Mouse (Mus musculus): Measurements from ENCODE around the gene Cdt1.
A peak's percentile ranks its signal among the peaks of the same experiment; 100 is the strongest.

Gene Cdt1

GRCm38 (mm10) chr8:122616181-122616905 is 48.5 kb downstream of the Cdt1 start:
- DNase-seq = no peak

- DNase-seq = peak; percentile 58
Measured at GRCm38 (mm10) chr8:122617947-122618546, 50.2 kb downstream of the Cdt1 start.

GRCm38 (mm10) chr8:122618660-122619378 is 51.0 kb downstream of the Cdt1 start:
- no peak for DNase-seq

GRCm38 (mm10) chr8:122620446-122620845 is 52.6 kb downstream of the Cdt1 start:
- DNase-seq = no peak

- DNase-seq = no peak
Measured at GRCm38 (mm10) chr8:122622727-122623126, 54.9 kb downstream of the Cdt1 start, which contains the start of gene Pabpn1l. TSS of gene Pabpn1l (minus strand) at chr8:122622739.
